Mouse (Mus musculus) ES-E14 (cell line): ENCODE data around the gene Cmtm3. TPM values are rescaled to one million over a fixed set of nuclear protein-coding genes. Genes with fewer than 3 reads are reported as not detected.

Experiments used
- DNase-seq: peaks from one replicate; pipeline ENCODE4 v3.0.0-alpha.2; 2013; ENCODE audit warnings: low read depth, low spot score
- H3K27ac ChIP-seq: 2 replicates; pipeline ENCODE4 v1.5.1; 2012; ENCODE audit warnings: low read depth, mild to moderate bottlenecking, low read length, moderate library complexity, mixed read lengths; ENCODE audit not compliant: poor library complexity, insufficient read depth, severe bottlenecking
- H3K36me3 ChIP-seq: 2 replicates; pipeline ENCODE4 v1.6.1; 2012; ENCODE audit warnings: mild to moderate bottlenecking, low read length, moderate library complexity, mixed read lengths; ENCODE audit not compliant: control insufficient read depth, poor library complexity, insufficient read depth, severe bottlenecking
- H3K4me1 ChIP-seq, 2 experiments: fragments of 150-350 bp in 1 of 2; sonication (generic) in 1 of 2; 2 replicates each; pipeline ENCODE4 v1.6.1; 2012; ENCODE audit warnings: low read length in 2 of 2, mild to moderate bottlenecking in 1 of 2, mixed read lengths in 1 of 2; ENCODE audit not compliant: control insufficient read depth in 2 of 2, insufficient read depth in 2 of 2, poor library complexity in 1 of 2
- H3K4me3 ChIP-seq, 2 experiments: fragments of 150-350 bp in 1 of 2; sonication (generic) in 1 of 2; 2 replicates each; pipeline ENCODE4 v1.5.1; 2012; ENCODE audit warnings: low read length in 2 of 2, low read depth in 1 of 2, mild to moderate bottlenecking in 1 of 2, mixed read lengths in 1 of 2; ENCODE audit not compliant: insufficient read depth in 1 of 2, poor library complexity in 1 of 2, severe bottlenecking in 1 of 2
- H3K9ac ChIP-seq: 2 replicates; pipeline ENCODE4 v1.6.1; 2012; ENCODE audit warnings: low read depth, mild to moderate bottlenecking, low read length, mixed read lengths; ENCODE audit not compliant: poor library complexity, insufficient read depth, severe bottlenecking
- H3K9me3 ChIP-seq: fragments of 150-350 bp; sonication (generic); 2 replicates; pipeline ENCODE4 v1.6.1; 2012; ENCODE audit warnings: low read depth, mild to moderate bottlenecking, low read length; ENCODE audit not compliant: control insufficient read depth, insufficient read depth
- CHD2 ChIP-seq: IDR thresholded peaks from 2 replicates; pipeline ENCODE4 v1.6.1; 2014; ENCODE audit warnings: mild to moderate bottlenecking, low read depth, low read length, inconsistent platforms
- HCFC1 ChIP-seq: IDR thresholded peaks from 2 replicates; pipeline ENCODE4 v1.6.1; 2012; ENCODE audit warnings: low read length, inconsistent platforms, borderline replicate concordance; ENCODE audit not compliant: insufficient read depth
- MAFK ChIP-seq: IDR thresholded peaks from 2 replicates; pipeline ENCODE4 v1.6.1; 2014; ENCODE audit warnings: mild to moderate bottlenecking, low read depth, low read length, inconsistent platforms; ENCODE audit not compliant: insufficient read depth
- ZC3H11A ChIP-seq: IDR thresholded peaks from 2 replicates; pipeline ENCODE4 v1.6.1; 2012; ENCODE audit warnings: low read depth, mild to moderate bottlenecking, inconsistent platforms, low read length, borderline replicate concordance
- ZNF384 ChIP-seq: IDR thresholded peaks from 2 replicates; pipeline ENCODE4 v1.6.1; 2012; ENCODE audit warnings: low read depth, low read length, inconsistent platforms
- in situ Hi-C, 2 experiments: fragments of 600-800 bp; cut with MboI; formaldehyde crosslinking; loops; one replicate each; pipeline ENCODE4 v1.15.1; 2025; ENCODE audit warnings: low sequenced_read_pairs in 2 of 2, inconsistent platforms in 1 of 2; ENCODE audit not compliant: unreplicated experiment in 2 of 2
- total RNA-seq: library from RNA; depleted of rRNA; stranded (reverse); fragments of 300-350 nt; gene quantifications from 2 replicates; pipeline ENCODE4 v1.2.3, GENCODE M21; 2012

Gene Cmtm3
- total RNA-seq, 1 experiment: 12.6 TPM

- H3K9ac ChIP-seq: no peak overlapping the region
- H3K27ac ChIP-seq: no peak overlapping the region
- no peak for TF ChIP-seq ZNF384
- no peak for TF ChIP-seq MAFK
- TF ChIP-seq HCFC1: no peak
- no peak for TF ChIP-seq CHD2
- TF ChIP-seq ZC3H11A: no peak
- peak overlapping the region; percentile 59 to 72; a peak in 3 of 4 replicates for H3K4me3 ChIP-seq
- peaks cover 0 to 13% of the 10 kb centered on the region in 2 experiments; a peak in 2 of 4 replicates for H3K4me1 ChIP-seq
- H3K9me3 ChIP-seq: no peaks in the 10 kb centered on the region
- in situ Hi-C loops: no loop called here
- H3K36me3 ChIP-seq: no peaks in the 10 kb centered on the region
- DNase-seq: no peak
These were observed 2.5 kb downstream of the Cmtm3 start for GRCm38 (mm10) chr8:104341678-104342077.

GRCm38 (mm10) chr8:104342426-104342825 lies 3.2 kb downstream of the Cmtm3 start:
- in situ Hi-C loops: no loop called here
- Histone ChIP-seq H3K9ac (no peak overlapping the region), H3K36me3 (no peaks in the 10 kb centered on the region), H3K27ac (no peak overlapping the region), H3K4me3 (no peak overlapping the region), H3K4me1 (peaks cover 0 to 15% of the 10 kb centered on the region in 2 experiments; a peak in 2 of 4 replicates), H3K9me3 (no peaks in the 10 kb centered on the region)
- DNase-seq: no peak
- TF ChIP-seq HCFC1 (no peak), ZC3H11A (no peak), CHD2 (no peak), ZNF384 (no peak), MAFK (no peak)

- Histone ChIP-seq H3K27ac (no peak overlapping the region), H3K9me3 (no peaks in the 10 kb centered on the region), H3K4me1 (peaks cover 0 to 15% of the 10 kb centered on the region in 2 experiments; a peak in 2 of 4 replicates), H3K36me3 (peaks cover 5% of the 10 kb centered on the region; the same call in 1 of the 2 replicates), H3K9ac (no peak overlapping the region), H3K4me3 (no peak overlapping the region)
- TF ChIP-seq ZNF384 (no peak), ZC3H11A (peak; percentile 56; the same call in 1 of the 2 replicates), CHD2 (no peak), MAFK (no peak)
- in situ Hi-C loops: no loop called here
- peak; percentile 81 for DNase-seq
These were observed 4.7 kb downstream of the Cmtm3 start for GRCm38 (mm10) chr8:104343957-104344356.

- Histone ChIP-seq H3K4me3 (no peak overlapping the region), H3K27ac (no peak overlapping the region), H3K36me3 (peaks cover 5% of the 10 kb centered on the region; the same call in 1 of the 2 replicates), H3K9me3 (no peaks in the 10 kb centered on the region), H3K4me1 (peaks cover 0 to 14% of the 10 kb centered on the region in 2 experiments; a peak in 2 of 4 replicates), H3K9ac (no peak overlapping the region)
- in situ Hi-C loops: no loop called here
- no peak for DNase-seq
- TF ChIP-seq CHD2: no peak
- no peak for TF ChIP-seq ZNF384
- TF ChIP-seq ZC3H11A: no peak
- TF ChIP-seq MAFK: no peak
- no peak for TF ChIP-seq HCFC1
These were observed 5.4 kb downstream of the Cmtm3 start for GRCm38 (mm10) chr8:104344622-104345021.

GRCm38 (mm10) chr8:104346706-104347105 lies 7.5 kb downstream of the Cmtm3 start:
- no peak for DNase-seq
- H3K36me3 ChIP-seq: peaks cover 5% of the 10 kb centered on the region; the same call in 1 of the 2 replicates
- no peak overlapping the region for H3K9ac ChIP-seq
- TF ChIP-seq CHD2: no peak
- TF ChIP-seq MAFK: no peak
- TF ChIP-seq ZNF384: no peak
- TF ChIP-seq HCFC1: no peak
- TF ChIP-seq ZC3H11A: no peak
- H3K9me3 ChIP-seq: no peaks in the 10 kb centered on the region
- H3K27ac ChIP-seq: no peak overlapping the region
- in situ Hi-C loops: no loop called here
- no peak overlapping the region for H3K4me3 ChIP-seq
- H3K4me1 ChIP-seq: peaks cover 2 to 10% of the 10 kb centered on the region in 2 experiments; a peak in 2 of 4 replicates
